In genomic region chr19:8897865-8898495, GRCm38 (mm10) we compare ENCODE assay signal across 8 mouse cellular contexts. TPM values are rescaled to one million over a fixed set of nuclear protein-coding genes. Genes with fewer than 3 reads are reported as not detected.
A peak's percentile ranks its signal among the peaks of the same experiment; 100 is the strongest.
DNase-seq lines count a peak whose midpoint lies in the region; ATAC-seq and TF ChIP-seq lines count a peak whose summit lies in the region.

Gene Ganab, plus strand, starts transcription at chr19:8898071.

- H3K4me3 ChIP-seq in cortical plate, adult 2 months (ENCODE audit: insufficient read depth, low read length), result peak within 1 kb of the TSS; percentile 80

- peak; percentile 91 for DNase-seq in gastrocnemius, postnatal 10 days
- DNase-seq in induced T-regulatory cell, adult 2 months (ENCODE audit: low read depth), result peak; percentile 98
- DNase-seq in left cerebral cortex, adult 9 months (ENCODE audit: low spot score in 2 of 2), result peak; percentile 90 to 96
- peak; percentile 95 for DNase-seq in right cerebral cortex, postnatal 14 days
- DNase-seq in urinary bladder, postnatal 36 days (ENCODE audit: low spot score in 2 of 2), result peak; percentile 90 to 96

- TF ChIP-seq POLR2A in cortical plate, adult 2 months (IDR thresholded peaks at IDR 0.05; ENCODE audit: extremely low read depth, insufficient read depth, low read length), result peak; percentile 72; the same call in 1 of the 2 replicates

- no peaks in the 10 kb centered on the region; the same call in 1 of the 2 replicates for H3K4me1 ChIP-seq in cortical plate, adult 2 months (ENCODE audit: control insufficient read depth, insufficient read depth, low read length)

- no peak for TF ChIP-seq CTCF in cortical plate, adult 2 months (IDR thresholded peaks at IDR 0.05; ENCODE audit: extremely low read depth, insufficient read depth, low read length)

- peak within 1 kb of the TSS; percentile 40; the same call in 1 of the 2 replicates for H3K27ac ChIP-seq in cortical plate, adult 2 months (ENCODE audit: insufficient read depth, low read length)

- ATAC-seq in activated CD4-positive, CD25-positive, alpha-beta regulatory T cell, adult 4 months, result peak; percentile 98
- peak; percentile 96 for ATAC-seq in megakaryocyte progenitor cell, adult 5-6 weeks (replicated peaks; ENCODE audit: poor library complexity)

RNA-seq across cellular contexts. Expression of gene Ganab, which starts in this region (rescaled TPM):
- polyA plus RNA-seq in activated CD4-positive, CD25-positive, alpha-beta regulatory T cell, adult 4 months (2017; shearing (Covaris generic)), result 10 to 100 TPM; 40.0 to 57.3 TPM
- polyA plus RNA-seq in cortical plate, adult 2 months (2012; rRNA removed), result 87.5 and 89.8 TPM in 2 replicates
- 10 to 100 TPM; 42.1 to 58.8 TPM for total RNA-seq in gastrocnemius, postnatal 10 days (2021)
- 112 and 118 TPM in 2 replicates for total RNA-seq in megakaryocyte progenitor cell, adult 5-6 weeks (2015)
- 82.3 and 86.0 TPM in 2 replicates for total RNA-seq in megakaryocyte progenitor cell, adult 5-6 weeks (2017)

Comparison
In these comparisons a context has a peak if more than half of its experiments do, and no peak if none do; other contexts are left out.
1. Peak in every context shown above with its lines: DNase-seq, ATAC-seq, H3K4me3 ChIP-seq and H3K27ac ChIP-seq.